Mouse (Mus musculus): ENCODE data around the gene Spop.

- TF ChIP-seq POLR2A (IDR thresholded peaks at IDR 0.05; ENCODE audit: borderline replicate concordance, extremely low read depth, insufficient read depth, insufficient read length, poor library complexity, severe bottlenecking) (no peak), CTCF (IDR thresholded peaks at IDR 0.05; ENCODE audit: borderline replicate concordance, extremely low read depth, insufficient read depth, insufficient read length) (no peak)
These were observed 82.0 kb downstream of the Spop start for GRCm38 (mm10) chr11:95495883-95496282.
